Mouse (Mus musculus) gastrocnemius, postnatal 10 days (tissue): ENCODE data around the gene Tradd. TPM values are rescaled to one million over a fixed set of nuclear protein-coding genes. Genes with fewer than 3 reads are reported as not detected.
"Not testable (repeated sequence)": the region's sequence is repeated elsewhere in the genome, so short reads cannot be mapped to it uniquely, and the experiment has no call there.

Source experiments
- DNase-seq: peaks from one replicate; pipeline ENCODE4 v3.0.0; 2021; ENCODE audit warnings: mixed read lengths
- microRNA-seq, 2 experiments: library from miRNA; unstranded; fragments of <30 nt; microRNA quantifications; one replicate each; pipeline ENCODE4 v1.2.0; 2021
- total RNA-seq, 2 experiments: library from RNA; stranded (reverse); gene quantifications; 2 replicates each; pipeline ENCODE4 v1.2.3; 2021

The Tradd gene
- total RNA-seq, 2 experiments from 2014 or later = 3.3 to 4.4 TPM

DNA sequence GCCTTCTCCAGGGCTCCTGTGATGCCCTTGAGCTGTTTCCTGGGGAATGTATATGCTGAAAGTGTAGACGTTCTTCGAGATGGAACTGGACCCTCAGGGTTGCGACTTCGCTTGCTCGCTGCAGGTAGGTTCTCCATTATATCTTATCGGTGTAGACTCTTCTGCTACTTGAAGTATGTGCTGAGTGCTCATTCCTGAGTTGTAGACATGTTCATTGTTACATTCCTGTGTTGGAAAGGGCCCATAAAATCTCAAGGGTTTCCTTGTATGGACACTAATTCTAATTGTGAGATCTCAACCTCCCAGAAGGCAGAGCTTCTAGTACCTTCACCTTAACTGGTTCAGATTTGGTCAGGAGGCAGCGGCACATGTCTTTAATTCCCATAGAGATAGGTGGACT lies 23.4 kb downstream of the Tradd start:
- no peak for DNase-seq

DNA sequence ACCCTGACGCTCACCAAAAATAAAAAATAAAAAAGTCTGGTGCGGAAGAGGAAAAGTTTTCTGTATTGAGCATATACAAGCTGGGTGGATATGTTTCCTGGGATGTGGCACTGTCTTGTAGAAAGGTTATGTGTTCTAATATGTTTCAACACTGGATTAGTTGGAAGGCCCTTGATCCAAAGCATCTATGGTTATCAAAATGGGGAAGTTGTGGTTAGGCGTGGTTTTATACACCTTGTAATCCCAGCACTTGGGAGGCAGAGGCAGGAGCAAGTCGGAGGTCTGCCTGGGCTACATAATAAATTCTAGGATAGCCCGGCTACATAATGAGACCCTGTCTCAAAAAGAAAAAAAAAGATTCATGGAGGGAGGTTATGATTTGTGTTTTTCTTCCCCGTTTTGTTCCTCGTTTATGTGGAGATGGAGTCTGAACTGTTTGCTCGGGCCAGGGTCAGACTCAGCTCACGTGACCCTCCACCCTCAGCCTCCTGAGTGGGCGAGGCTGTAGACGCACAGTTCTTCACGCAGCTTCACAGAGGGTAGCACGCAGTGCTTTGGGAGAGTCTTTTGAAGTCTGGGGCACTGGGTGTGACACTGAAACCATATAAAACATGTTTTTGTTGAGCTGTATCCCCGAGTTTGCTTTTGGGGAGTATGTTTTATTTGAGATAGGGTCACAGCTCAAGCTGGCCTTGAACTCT lies 26.8 kb downstream of the Tradd start:
- no peak for DNase-seq

DNA sequence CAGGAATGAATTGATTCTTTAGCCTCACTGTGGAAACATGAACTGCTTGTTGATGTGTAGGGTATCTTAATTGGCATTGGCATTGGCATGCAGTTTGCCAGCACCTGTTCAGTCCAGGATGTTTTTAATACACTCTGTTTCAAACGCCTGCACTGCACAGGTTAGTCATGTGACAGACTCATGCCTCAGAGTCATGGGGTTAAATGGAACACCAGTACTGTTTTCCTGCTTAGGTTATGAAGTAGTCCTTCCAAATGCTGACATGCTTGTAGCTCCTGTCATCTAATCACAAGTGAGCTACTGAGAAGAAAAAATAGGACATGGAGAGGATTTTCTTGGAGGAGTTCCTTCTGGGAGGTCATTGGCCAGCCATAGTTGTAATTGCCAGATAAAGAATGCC lies 29.2 kb downstream of the Tradd start:
- no peak for DNase-seq

DNA sequence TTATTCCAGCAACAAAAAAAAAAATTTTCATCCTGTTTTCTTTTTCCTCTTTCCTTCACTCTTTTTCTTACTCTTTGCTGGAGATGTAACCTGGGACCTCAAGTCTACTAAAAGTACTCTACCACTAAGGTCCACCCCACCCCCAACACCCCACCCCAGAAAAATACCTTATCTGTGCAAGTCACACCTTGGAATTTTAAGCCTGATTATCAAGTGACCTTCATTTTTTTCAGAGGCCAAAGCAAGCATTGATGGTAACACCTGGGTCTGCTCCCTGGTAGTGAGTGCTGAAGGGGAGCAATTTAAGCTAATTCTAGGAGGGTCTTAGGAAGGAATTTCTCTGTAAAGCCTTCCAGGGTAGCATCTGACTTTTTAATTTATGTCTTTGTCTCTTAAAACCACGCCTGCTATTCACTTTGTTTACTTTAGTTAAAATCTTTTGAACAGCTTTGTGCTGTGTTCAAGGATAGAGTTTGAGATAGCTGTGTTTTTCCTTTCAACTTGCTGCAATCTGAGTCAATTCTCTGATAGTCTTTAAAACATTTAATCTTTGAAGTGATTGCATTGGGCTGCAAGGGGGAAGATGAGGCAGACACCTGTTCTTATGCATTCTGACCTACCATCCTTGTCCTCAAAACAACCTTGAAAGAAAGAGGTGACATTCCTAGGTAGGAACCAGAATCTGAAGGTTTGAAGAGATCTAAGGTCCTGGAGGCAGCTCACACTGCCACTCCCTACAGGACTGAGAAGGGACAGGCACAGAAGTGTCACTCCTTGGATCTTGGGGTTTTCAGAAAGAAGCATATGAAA lies 31.1 kb downstream of the Tradd start:
- DNase-seq = no peak

DNA sequence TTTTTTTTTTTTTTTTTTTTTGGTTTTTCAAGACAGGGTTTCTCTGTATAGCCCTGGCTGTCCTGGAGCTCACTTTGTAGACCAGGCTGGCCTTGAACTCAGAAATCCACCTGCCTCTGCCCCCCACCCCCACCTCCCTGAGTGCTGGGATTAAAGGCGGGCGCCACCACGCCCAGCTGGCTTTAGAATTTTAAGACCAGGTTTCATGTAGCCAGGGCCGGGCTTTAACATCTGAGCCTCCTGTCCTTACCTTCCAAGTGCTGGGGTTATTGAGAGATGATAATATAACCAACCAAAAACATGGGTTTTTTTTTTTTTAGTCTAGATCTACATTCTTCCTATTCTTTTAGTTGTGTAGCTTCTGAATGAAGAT lies 32.1 kb downstream of the Tradd start:
- DNase-seq = not testable (repeated sequence)

DNA sequence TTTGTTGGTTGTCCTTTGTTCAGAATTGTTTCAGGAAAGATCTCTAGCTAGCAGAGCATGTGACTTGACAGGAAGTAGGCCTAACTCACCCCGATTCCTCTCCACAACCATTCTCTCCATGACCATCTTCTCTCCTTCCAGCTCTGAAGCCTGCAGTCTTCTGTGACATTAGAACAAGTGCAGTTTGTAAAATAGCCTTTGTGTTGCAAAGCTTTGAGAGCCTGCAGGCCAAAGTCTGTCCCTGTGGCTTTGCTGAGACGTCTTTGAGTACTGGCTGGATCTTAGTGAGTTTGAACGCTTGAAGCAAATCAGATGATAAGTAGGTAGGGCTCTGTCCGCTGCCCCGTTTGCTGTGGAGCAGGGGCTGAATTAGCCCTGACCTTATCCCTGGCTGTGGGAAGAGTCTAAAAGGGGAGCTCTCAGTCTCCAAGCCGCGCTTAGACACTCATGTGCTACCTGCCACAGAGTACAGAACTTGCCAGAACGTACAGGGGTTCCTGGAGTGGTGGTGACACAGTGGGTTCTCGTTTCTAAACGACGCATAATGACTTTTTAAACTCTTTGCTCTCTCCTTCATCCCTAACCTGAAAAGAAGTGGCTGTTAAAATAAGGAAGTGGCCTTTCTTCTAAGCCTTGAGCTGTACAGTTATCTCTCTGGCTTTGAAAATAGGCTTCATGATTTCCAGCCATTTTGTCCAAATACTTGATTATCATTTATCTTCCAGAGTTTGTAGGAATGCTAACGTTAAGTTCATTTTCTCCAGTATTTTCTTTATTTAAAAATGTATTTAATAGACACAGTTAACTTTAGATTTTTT lies 32.7 kb downstream of the Tradd start:
- no peak for DNase-seq

DNA sequence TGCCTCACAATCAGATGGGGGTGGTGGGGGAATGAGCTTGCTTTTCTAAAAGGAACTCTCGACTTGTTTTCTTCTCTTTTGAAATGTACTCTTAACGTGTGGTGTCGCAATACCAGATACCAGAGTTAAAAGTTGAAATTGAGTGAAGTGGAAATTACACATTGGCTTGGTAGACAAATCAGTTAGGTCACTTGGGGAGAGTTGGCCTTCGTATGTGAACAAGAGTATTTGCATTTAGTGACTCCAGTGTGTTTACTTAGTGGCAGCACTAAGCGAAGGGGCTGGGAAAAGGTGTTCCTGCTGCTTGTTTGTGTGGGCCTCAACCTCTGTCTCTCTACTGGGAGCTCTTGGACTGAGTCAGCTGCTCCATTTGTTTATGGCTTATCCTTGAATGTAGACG lies 38.5 kb downstream of the Tradd start:
- DNase-seq = no peak

DNA sequence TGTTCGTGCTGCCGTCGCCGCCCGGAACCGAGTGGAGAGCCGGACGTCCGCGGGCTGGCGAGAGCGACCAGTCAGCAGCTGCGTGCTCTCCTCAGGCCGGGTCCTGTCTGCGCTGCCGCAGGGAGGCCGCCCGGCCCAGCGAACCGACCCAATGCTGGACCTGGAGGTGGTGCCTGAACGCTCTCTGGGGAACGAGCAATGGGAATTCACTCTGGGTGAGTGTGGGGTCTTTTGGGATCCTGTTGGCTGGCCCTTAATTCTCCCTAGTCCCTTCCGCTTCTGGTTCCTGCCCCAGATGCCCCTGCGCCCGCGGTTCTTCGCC lies 39.2 kb downstream of the Tradd start:
- DNase-seq = no peak

DNA sequence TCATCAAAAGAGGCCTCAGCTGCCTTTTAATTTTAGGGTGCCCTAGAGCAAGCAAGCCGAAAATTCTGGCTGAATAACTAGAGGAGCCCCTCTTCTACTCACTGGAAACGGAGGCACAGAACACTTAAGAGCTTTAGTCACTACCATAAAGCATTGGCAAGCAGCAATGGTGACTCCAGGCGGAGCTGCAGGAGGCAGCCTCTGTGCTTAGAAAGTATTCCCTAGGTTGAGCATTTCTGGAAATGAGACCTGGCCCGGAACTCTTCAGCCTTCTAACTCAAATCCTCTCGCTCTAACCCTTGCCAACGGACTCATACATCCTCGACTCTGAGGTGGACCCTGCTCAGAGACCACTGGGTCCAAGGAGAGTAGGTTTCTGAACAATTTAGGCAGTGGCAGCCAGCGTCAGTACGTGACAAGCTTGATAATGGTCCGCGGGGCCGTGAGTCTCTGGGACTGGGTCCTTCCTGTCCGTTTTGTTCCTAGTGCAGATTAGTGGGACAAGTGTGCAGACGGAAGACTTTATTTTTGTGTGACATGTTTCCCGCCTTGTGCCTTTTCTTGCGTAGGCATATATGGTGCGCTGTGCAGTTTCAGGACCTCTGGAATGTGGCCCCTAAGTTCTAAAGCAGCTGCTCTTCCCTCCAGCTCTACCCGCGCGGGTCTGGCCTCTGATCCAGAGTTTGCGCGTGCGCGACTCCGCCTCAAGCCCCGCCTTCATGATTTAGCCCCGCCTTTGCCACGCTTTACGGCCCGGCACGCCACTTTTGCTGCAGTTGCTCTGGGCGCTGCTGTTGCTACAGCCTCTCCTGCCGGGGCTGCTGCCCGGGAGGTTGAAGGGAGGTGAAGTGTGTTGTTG lies 39.8 kb downstream of the Tradd start, which contains the start of gene D230025D16Rik:
D230025D16Rik (plus strand) TSS at position 733 of the 859 bp plus-strand sequence.
- peak; percentile 98 for DNase-seq

DNA sequence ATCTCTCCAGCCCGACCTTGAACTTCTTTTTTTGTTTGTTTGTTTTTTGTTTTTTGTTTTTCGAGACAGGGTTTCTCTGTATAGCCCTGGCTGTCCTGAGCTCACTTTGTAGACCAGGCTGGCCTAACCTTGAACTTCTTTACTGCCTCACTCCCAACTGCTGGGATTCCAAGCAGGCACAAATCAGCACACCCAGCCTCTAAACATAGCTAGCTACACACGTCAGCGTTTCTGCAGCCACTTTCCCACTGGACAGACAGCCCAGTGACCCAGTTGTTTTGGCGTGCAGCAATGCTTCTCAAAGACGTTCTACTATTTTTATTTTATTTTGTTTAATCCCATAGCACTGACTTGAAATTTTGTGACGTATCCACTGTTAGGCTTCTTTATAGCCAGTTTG lies 40.6 kb downstream of the Tradd start:
- DNase-seq = peak; percentile 7

DNA sequence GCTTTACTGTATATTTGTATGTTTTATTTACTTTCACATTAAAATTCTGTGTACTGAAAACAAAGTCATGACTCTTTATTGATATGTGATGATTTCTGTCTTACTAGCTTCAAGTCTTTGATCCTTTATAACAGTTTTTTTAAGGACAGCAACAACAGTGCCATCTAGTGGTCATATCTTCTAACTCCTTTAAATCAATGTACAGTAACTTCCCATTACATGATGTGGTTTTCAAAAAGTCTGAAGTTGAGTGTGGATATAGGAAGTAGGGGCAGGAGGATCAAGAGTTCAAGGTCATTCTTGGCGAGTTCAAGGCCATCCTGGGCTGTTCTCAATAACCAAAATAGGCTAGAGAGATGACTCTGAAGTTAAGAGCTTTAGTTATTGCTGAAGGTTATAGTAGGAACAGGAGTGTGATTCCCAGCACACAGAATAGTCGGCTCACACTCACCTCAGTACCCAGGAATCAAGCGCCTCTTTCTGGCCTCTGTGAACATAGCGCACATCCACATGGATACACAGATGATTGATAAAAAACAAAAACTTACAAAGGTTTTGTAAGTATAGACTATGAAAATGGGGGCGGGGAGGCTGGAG lies 46.4 kb downstream of the Tradd start:
- DNase-seq = no peak

DNA sequence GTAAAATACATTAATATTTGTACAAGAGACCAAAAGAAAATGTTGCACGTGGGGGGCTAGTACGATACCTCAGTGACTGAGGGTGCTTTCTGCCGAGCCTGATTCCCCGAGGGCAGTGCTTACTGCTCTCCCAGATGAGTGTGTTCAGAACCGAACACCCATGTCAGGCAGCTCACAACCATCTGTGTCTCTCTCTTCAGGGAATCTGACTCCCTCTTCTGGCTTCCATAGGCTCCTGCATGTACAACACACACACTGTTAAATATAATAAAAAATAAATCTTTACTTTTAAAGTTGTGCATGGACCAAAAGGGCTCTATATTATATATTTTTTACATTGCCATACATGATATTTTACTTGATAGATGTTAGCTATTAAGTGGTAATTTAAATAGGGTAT lies 50.3 kb downstream of the Tradd start:
- no peak for DNase-seq

DNA sequence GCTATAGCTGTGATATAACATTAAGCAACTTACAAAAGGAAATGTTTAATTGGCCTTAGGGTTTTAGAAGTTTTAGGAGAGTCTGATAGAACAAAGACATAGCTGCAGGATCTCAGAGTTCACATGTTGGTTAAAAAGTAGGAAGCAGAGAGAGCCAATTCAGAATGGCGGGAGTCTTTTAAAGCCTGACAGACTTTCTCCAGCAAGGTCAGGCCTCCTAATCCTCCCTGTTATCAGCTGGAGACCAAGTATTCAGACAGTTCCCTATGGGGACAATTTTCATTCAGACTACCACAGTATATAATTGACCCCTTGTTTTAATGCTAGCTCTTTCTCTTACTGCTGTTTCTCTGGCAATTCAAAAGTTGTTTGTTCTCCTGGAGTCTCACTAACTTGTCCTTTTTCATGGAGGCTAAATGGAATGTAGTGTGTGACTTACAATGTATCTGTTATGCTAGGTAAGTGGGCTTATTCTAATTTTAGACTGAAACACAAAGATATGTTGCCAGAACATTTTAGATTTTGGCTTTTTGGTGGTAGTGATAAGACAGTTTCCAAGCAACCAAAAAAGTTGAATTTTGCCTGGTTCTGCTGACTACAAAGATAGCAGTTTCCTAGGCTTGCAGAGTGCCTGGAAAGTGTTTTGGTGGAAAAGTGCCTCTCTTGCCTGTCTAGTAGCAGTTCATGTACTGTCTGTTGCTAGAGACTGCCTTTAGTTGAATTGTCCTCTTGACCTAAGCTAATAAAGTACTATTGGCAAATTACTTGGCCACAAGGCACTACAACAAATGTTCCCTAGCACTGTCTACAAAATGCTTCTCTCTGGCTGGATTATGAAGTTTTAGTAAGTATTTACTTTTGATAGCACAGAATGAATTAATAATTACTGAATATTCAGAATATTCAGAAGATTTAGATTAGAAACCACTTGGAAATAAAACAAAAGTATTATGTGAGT lies 55.0 kb downstream of the Tradd start:
- no peak for DNase-seq

Small RNAs within 50 kb of the gene (microRNA-seq; reads per million reads assigned to microRNA genes)
- gene Gm27320 (0 reads per million in 2 experiments), gene Mir328 (452 to 557 reads per million in 2 experiments)

Other genes with a start within 250 kb of the Tradd start
- gene Ces3a, start 216.0 kb downstream of the Tradd start, total RNA-seq = not detected
- not detected for gene Ces3b, start 180.9 kb downstream of the Tradd start, total RNA-seq
- not detected for gene Ces4a, start 132.8 kb downstream of the Tradd start, total RNA-seq
- gene Cbfb, start 93.9 kb downstream of the Tradd start, total RNA-seq = 10 to 100 TPM; 39.8 to 46.9 TPM
- gene D230025D16Rik, start 39.5 kb downstream of the Tradd start, total RNA-seq = 10 to 100 TPM; 16.1 to 18.4 TPM
- gene B3gnt9, start 9.5 kb downstream of the Tradd start, total RNA-seq = 1 to 10 TPM; 8.6 to 9.9 TPM
- gene Fbxl8, start within 50 bp of the Tradd start, total RNA-seq = 1 to 10 TPM in 1 of 2 experiments, under 1 TPM in 1; 0.85 to 1.6 TPM
- gene Hsf4, start 5.2 kb upstream of the Tradd start, total RNA-seq = under 1 TPM; 0.42 to 0.70 TPM
- gene Nol3, start 11.5 kb upstream of the Tradd start, total RNA-seq = 10 to 100 TPM; 22.3 to 22.8 TPM
- 1 to 10 TPM; 2.3 to 3.1 TPM for gene 4931428F04Rik, start 25.3 kb upstream of the Tradd start, total RNA-seq
- gene Exoc3l, start 31.5 kb upstream of the Tradd start, total RNA-seq = 1 to 10 TPM; 3.9 to 9.1 TPM
- 10 to 100 TPM; 18.7 to 22.3 TPM for gene E2f4, start 33.1 kb upstream of the Tradd start, total RNA-seq
- gene Elmo3, start 41.0 kb upstream of the Tradd start, total RNA-seq = under 1 TPM; 0.77 to 0.80 TPM
- gene Lrrc29, start 61.7 kb upstream of the Tradd start, total RNA-seq = 1 to 10 TPM; 1.5 to 2.4 TPM
- 10 to 100 TPM; 23.6 to 27.1 TPM for gene Tmem208, start 61.7 kb upstream of the Tradd start, total RNA-seq
- 10 to 100 TPM in 1 of 2 experiments, 1 to 10 TPM in 1; 8.9 to 14.7 TPM for gene Fhod1, start 83.3 kb upstream of the Tradd start, total RNA-seq
- gene Slc9a5, start 84.2 kb upstream of the Tradd start, total RNA-seq = 1 to 10 TPM; 1.4 to 2.4 TPM
- under 1 TPM; 0.07 to 0.79 TPM for gene Plekhg4, start 108.7 kb upstream of the Tradd start, total RNA-seq
- under 1 TPM in 1 of 2 experiments, not detected in 1; 0.07 TPM for gene Kctd19, start 148.9 kb upstream of the Tradd start, total RNA-seq
- gene Lrrc36, start 149.0 kb upstream of the Tradd start, total RNA-seq = 1 to 10 TPM in 1 of 2 experiments, under 1 TPM in 1; 0.93 to 1.1 TPM
- 100 to 1,000 TPM; 260 to 285 TPM for gene Tppp3, start 206.9 kb upstream of the Tradd start, total RNA-seq
- 10 to 100 TPM; 10.9 to 15.9 TPM for gene Zdhhc1, start 232.3 kb upstream of the Tradd start, total RNA-seq